Mouse (Mus musculus): Measurements from ENCODE around the gene Tm6sf1.

The Tm6sf1 gene

DNA sequence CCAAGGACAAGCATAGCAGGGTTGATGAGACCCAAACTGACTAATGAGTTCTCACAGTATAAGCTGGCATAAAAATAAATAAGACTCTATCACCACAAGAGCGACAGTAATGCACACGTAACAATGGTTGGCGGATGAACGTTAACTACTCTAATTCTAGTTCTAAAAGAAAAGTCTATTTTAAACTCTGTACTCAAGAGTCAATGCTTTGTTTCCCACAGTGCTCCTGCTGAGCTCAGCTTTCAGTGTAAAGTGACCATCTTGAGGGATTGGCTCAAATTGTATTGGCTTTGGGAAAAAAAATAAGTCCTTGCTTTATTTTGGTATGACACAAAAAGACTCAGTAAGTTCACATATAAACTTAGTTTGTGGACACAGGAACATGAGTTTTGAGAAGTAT lies 26.3 kb downstream of the Tm6sf1 start:
- no peak for DNase-seq (ENCODE audit: low read depth, low spot score)

DNA sequence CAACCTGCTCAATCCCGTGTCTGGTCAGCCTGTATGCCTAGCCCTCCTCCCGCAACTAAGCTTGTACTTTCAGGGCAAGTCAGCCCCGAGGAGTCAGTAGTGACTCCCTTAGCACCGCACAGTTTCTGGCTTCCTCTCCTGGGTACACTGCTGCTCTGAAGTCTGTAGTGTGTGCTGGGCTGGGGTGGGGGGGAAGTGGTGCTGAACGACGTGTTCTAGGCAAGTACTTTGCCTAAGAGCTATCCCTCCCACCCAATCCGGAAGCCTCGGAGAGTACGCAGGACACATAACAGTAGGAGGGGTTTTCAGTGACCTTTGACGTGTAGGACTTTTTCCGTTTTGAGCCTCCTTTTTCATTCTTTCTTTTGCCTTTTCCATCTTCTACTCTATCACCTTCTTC lies 40.6 kb downstream of the Tm6sf1 start:
- peak; percentile 62 for DNase-seq (ENCODE audit: low read depth, low spot score)

DNA sequence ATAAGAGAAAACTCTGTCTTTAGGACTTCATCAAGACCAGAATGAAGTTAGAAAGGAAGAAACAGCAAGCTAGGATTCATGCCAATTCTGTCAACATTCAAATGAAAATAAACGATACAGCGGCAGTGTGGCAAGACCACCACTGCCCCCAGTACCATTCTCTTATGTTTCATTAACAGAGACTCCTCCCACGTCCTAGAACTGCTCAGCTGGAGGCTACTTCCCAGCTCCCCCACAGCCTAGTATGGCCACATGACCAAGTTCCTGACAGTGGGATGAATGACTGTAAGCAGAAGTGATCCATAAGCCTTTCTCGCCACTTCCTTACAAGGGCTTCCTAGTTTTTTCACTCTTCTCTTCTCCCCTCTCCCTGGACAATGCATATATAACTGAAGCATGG lies 45.3 kb downstream of the Tm6sf1 start:
- no peak for DNase-seq (ENCODE audit: low read depth, low spot score)

DNA sequence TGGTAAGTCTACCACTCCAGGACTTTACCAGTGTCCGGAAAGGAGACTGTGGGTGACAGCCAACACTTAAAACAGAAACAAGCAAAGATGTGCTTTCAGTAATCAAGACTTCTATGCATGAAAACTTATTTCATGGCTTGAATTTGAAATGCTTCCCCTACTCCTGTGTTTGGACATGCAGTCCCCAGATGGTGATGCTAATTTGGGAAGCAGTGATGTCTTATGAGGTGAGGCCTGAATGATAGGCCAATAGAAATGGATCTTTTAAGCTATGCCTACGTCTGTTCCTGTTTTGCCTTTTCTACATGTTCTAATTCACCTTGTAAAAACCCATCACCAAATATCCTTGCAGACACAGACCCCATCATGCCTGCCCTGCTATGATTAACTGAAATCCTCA lies 46.1 kb downstream of the Tm6sf1 start:
- no peak for DNase-seq (ENCODE audit: low read depth, low spot score)

DNA sequence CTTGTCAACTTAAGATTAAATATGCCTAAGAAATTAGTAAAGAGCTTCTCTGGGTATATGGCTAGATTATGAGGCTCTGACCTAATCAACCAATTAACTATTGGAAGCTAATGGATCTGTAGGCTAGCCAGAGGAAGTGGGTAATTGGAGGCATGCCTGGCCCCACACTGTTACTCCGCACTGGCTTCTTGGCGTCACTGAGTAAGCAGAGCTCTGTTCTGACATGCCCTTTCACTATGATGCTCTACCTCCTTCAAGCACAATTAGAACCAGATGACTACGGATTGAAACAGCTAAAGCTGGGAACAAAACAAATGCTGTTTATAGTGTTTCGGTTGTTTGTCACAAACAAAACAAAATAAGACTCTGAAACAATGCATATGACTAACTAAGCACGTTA lies 59.5 kb downstream of the Tm6sf1 start:
- no peak for DNase-seq (ENCODE audit: low read depth, low spot score)

DNA sequence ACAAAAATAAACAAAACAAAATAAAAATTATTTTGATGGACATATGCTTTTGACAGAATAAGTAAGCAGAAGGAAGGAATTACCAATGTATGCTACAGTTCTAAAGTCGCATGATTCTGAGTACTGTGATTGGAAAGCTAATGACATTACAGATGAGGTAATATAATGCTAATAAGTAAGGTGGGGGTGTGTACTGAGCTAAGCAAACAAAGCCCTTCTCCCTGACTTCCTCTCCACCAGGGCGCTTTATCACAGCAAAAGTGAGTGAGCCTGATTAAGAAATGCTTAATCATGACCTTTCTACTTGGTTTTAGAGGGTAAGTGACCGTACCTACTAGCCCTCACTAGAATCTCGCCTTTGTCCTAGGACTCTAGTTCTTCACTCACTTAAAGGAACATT lies 61.5 kb downstream of the Tm6sf1 start:
- DNase-seq (ENCODE audit: low read depth, low spot score) = no peak

DNA sequence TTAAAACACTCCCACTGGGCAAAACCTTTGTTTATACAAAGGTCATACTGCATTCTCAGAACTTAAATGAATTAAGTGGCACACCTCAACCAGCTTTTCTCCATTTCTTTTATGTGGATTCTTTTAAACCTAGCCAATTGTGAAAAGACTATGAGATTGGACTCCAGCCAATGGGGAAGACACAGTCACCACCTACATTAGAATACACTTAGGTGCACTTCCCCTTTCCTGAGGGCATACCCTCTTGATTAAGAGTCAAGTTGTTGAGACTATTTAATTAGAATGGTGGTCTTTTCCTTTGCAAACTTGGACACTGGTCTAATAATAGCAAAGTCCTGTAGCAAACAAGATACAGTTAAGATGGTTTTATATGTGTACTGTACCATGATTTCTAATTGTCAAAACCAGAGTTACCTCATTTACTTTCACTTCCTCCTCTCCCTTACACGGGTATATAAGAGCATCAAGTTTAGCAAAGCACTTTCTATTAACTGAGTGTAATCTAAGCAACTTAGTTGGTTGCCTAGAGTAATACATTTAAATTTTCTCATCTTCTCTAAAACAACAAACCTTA lies 62.7 kb downstream of the Tm6sf1 start:
- DNase-seq (ENCODE audit: low read depth, low spot score) = no peak

DNA sequence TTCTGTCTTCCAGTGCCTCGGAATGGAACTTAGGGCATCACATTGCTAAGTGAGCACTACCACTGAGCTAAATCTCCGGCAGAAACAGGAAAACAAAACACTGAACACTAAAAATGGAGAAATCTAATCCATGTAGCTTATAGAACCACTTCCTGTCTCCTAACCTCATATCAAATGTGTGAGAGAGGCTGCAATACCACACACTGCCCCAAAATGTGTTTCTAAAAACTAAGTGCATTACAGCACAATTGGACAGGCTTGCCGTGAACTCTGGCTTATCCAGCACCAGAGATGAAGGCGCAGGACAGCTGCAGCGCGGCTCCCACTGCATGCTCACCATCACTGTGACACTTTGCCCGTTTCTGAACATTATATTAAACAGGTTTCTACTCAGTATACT lies 70.2 kb downstream of the Tm6sf1 start:
- DNase-seq (ENCODE audit: low read depth, low spot score) = no peak

DNA sequence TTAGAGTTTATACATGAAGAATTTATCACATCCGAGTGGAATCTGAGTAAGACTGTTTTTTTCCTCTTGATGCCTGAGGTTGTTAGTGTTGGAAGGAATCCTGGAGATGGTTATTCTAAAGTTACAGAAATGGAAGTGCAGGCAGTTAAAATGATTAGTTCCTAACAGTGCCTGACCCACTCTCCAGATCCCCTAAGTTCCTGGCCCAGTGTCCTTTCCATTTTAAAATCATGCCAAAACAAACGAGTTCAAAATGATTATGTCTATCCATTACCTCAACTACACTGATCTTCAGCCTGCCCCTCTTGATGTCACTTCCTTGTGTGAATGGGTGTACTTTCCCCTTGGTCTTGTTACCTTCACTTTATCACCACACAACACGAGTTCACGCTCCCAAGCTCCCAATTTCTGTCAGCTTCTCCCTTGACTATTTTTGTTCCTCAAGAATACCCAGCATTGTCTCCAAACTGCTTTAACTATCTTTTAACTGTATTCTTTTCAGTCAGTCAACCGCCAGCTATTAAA lies 73.8 kb downstream of the Tm6sf1 start:
- DNase-seq (ENCODE audit: low read depth, low spot score) = no peak

DNA sequence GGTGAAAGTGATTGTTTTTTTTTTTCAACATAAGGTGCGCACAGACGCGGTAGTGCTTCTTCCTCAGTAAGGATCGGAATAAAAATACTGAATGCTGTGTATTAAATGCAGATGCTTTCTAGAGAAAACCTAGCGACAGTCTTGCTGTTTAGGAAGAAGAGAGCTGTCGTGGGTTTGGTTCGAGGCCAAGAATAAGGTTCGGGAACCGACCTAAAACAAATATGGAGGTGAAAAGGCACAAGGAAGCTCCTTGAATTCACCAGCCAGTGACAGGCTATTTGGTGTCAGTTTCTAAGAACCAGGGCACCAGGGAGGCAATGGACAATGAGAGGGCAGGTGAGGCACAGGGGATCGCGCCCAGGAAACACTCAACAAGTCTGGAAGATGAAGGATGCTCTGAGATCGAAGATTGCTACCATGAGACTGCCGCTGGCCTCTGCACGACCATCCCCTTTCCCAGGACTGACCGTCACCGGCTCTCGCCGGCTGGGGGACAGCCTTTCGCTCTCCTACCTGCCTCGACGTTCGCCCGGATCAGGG lies 74.3 kb downstream of the Tm6sf1 start:
- no peak for DNase-seq (ENCODE audit: low read depth, low spot score)

DNA sequence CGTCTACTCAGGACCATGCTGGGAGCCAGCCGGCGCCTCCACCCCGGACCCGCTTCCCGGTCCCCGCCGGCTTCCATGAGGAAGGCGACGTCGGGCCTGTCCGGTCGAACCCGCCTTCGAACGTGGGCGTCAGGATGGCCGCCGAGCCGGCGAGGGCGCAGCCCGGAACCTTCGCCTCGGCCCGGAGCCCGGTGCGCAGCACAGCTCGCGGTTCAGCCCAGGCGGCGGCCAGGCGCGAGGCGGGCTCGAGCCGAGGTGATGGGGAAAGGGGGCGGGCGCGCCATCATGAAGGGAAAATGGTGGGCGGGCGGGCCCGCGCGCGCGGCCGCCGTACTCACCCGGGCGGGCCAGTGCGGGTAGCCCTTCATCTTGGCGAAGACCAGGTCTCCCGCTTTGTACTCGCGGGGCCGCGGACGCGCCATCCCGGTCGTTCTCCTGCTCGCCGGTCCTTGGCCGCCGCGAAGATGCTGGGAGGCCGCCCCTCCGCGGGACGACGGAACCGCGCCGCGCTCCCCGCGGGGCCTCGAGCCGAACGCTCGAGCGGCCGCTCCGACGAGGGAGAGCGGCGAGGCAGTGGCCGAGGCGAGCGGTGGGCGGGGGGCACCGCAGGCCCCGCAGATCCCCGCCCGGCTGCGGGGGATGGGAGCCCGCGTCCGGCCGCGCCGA lies 74.9 kb downstream of the Tm6sf1 start:
- no peak for DNase-seq (ENCODE audit: low read depth, low spot score)
